In the genomic region with DNA sequence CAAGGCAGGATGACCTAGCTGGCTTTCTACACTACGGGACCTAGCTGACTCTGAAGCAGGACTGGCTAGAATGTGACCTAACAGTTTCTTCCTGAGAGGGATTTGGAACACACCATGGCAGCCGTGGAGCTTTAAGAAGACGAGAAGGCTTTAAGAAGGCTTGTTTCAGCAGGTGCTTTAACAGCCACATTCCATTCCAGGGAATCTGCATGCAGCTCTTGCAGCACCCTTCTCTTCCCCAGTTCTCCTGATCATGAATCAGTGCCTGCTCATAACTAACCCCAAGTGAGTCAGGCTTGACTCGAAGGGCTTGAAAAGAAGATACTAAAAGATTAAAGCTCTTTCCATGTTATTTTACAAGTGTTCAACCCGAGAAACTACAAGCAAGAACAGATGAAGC, we compare ENCODE assay signal across 20 mouse cellular contexts. TPM values are rescaled to one million over a fixed set of nuclear protein-coding genes. Genes with fewer than 3 reads are reported as not detected.
A peak's percentile ranks its signal among the peaks of the same experiment; 100 is the strongest.
DNase-seq lines count a peak whose midpoint lies in the region.
"Had no signal": no experiment of that assay in that cellular context is flagged by ENCODE, and none has a peak within 500 bp of the region (broad histone marks: within the 10 kb centered on the region; RNA-seq: fewer than 3 reads in every experiment).

No protein-coding gene starts in this region.

- DNase-seq in adrenal gland, adult 8-10 months: peak; percentile 7
- DNase-seq in adrenal gland, postnatal 4 days (ENCODE audit: low spot score in 2 of 2): no peak
- peak; percentile 11 for DNase-seq in right cerebral cortex, adult 18-20 months
- DNase-seq in right cerebral cortex, postnatal 10 days (ENCODE audit: low spot score in 2 of 2): no peak
- DNase-seq in brain, adult 2 months (ENCODE audit: low read depth, low spot score): peak; percentile 75
- DNase-seq in cerebellum, postnatal 25 days: no peak
- no peak for DNase-seq in thymus, postnatal 0 days (ENCODE audit: low spot score)
- DNase-seq: B cell, adult 2 months; cerebellum, adult 18-20 months; cerebellum, postnatal 10 days; forebrain, postnatal 0 days; gastrocnemius, postnatal 25 days; heart, adult 18-20 months; heart, postnatal 4 days; kidney, postnatal 14 days; left cerebral cortex, postnatal 4 days; liver, postnatal 0 days; lung, postnatal 36 days; right cerebral cortex, postnatal 14 days; thymus, postnatal 36 days had no signal

RNA-seq across cellular contexts. Expression of a gene that starts 43.4 kb away (rescaled TPM):
- total RNA-seq in adrenal gland, adult 8-10 months (2022): 10 to 100 TPM; 52.3 to 61.4 (median 58.1) TPM
- 10 to 100 TPM; 54.2 to 55.2 TPM for total RNA-seq in adrenal gland, postnatal 4 days (2021)
- 84.1 and 85.6 TPM in 2 replicates for polyA plus RNA-seq in thymus, postnatal 0 days (2015; fragmentation: Nextera tagmentation; extraction: Ambion mirVana)

Comparison
In these comparisons a context has a peak if more than half of its experiments do, and no peak if none do; other contexts are left out.
1. DNase-seq: peak in adrenal gland, adult 8-10 months (single experiment), right cerebral cortex, adult 18-20 months (single experiment) and brain, adult 2 months (single experiment); none in adrenal gland, postnatal 4 days (0 of 2), right cerebral cortex, postnatal 10 days (0 of 2), cerebellum, postnatal 25 days (0 of 2) and thymus, postnatal 0 days (single experiment).